Mouse (Mus musculus): ENCODE data around the gene Kctd21. TPM values are rescaled to one million over a fixed set of nuclear protein-coding genes. Genes with fewer than 3 reads are reported as not detected.

The Kctd21 gene
- total and polyA plus RNA-seq, 3 experiments, result 0.23 to 1.2 TPM; not detected in 1

GRCm38 (mm10) chr7:97344655-97345054 lies 12.5 kb downstream of the Kctd21 start:
- Histone ChIP-seq H3K27ac (ENCODE audit: control insufficient read depth, low read depth, low read length) (no peak overlapping the region), H3K36me3 (ENCODE audit: control insufficient read depth in 1 of 2, insufficient read depth in 2 of 2, low read length in 2 of 2) (peaks cover 0 to 19% of the 10 kb centered on the region in 2 experiments; a peak in 2 of 4 replicates), H3K27me3 (ENCODE audit: control insufficient read depth in 1 of 2, insufficient read depth in 2 of 2, low read length in 2 of 2) (no peaks in the 10 kb centered on the region), H3K4me3 (ENCODE audit: control insufficient read depth in 1 of 2, insufficient read depth in 1 of 2, low read depth in 2 of 2, low read length in 2 of 2) (no peak overlapping the region), H3K9me3 (replicated peaks; ENCODE audit: insufficient read depth, low read length) (no peaks in the 10 kb centered on the region), H3K4me1 (ENCODE audit: control insufficient read depth in 1 of 2, insufficient read depth in 2 of 2, low read length in 2 of 2) (peaks cover 11 to 30% of the 10 kb centered on the region in 2 experiments), H3K9ac (ENCODE audit: control insufficient read depth, low read depth, low read length, poor library complexity, severe bottlenecking) (no peak overlapping the region), H3K79me2 (ENCODE audit: control insufficient read depth, insufficient read depth, low read length, poor library complexity) (no peaks in the 10 kb centered on the region)
- no peak for TF ChIP-seq POLR2AphosphoS2 (IDR thresholded peaks at IDR 0.05; ENCODE audit: low read length)
- no peak for TF ChIP-seq HCFC1 (IDR thresholded peaks at IDR 0.05; ENCODE audit: low read depth, low read length)
- TF ChIP-seq EP300 (IDR thresholded peaks at IDR 0.05; ENCODE audit: low read depth in 1 of 2, low read length in 2 of 2), result no peak
- TF ChIP-seq TAL1 (IDR thresholded peaks at IDR 0.05; ENCODE audit: low read length), result no peak
- TF ChIP-seq RAD21 (IDR thresholded peaks at IDR 0.05; ENCODE audit: low read depth, low read length), result no peak
- TF ChIP-seq SMC3 (IDR thresholded peaks at IDR 0.05; ENCODE audit: low read depth, low read length), result no peak
- TF ChIP-seq SIN3A (IDR thresholded peaks at IDR 0.05; ENCODE audit: low read length), result no peak
- no peak for TF ChIP-seq POLR2AphosphoS5 (IDR thresholded peaks at IDR 0.05; ENCODE audit: borderline replicate concordance, low read depth, low read length)
- TF ChIP-seq ELF1 (IDR thresholded peaks at IDR 0.05; ENCODE audit: low read depth, low read length), result no peak
- no peak for TF ChIP-seq MYC (IDR thresholded peaks at IDR 0.05; ENCODE audit: low read depth, low read length)
- no peak for TF ChIP-seq MAX (IDR thresholded peaks at IDR 0.05; ENCODE audit: low read length)
- TF ChIP-seq GATA1 (IDR thresholded peaks at IDR 0.05; ENCODE audit: low read depth, low read length), result no peak
- TF ChIP-seq CHD2 (IDR thresholded peaks at IDR 0.05; ENCODE audit: low read length), result no peak
- no peak for TF ChIP-seq TBP (IDR thresholded peaks at IDR 0.05; ENCODE audit: low read depth, low read length)
- no peak for TF ChIP-seq UBTF (IDR thresholded peaks at IDR 0.05; ENCODE audit: borderline replicate concordance, insufficient read depth, low read depth, low read length)
- no peak for TF ChIP-seq E2F4 (IDR thresholded peaks at IDR 0.05; ENCODE audit: borderline replicate concordance, low read depth, low read length)
- TF ChIP-seq CHD1 (IDR thresholded peaks at IDR 0.05; ENCODE audit: low read depth, low read length), result no peak
- no peak for TF ChIP-seq ZNF384 (IDR thresholded peaks at IDR 0.05; ENCODE audit: low read depth, low read length)
- TF ChIP-seq MXI1 (IDR thresholded peaks at IDR 0.05; ENCODE audit: low read depth, low read length), result no peak
- no peak for DNase-seq (ENCODE audit: low read depth, low spot score)

- no peak for TF ChIP-seq KAT2A (conservative IDR thresholded peaks at IDR 0.05; ENCODE audit: low read depth, low read length)
- no peak for TF ChIP-seq CTCF (IDR thresholded peaks at IDR 0.05 in 2 of 3, conservative IDR thresholded peaks at IDR 0.05 in 1 of 3; ENCODE audit: control insufficient read depth in 1 of 3, insufficient read depth in 1 of 3, low read depth in 2 of 3, low read length in 3 of 3, poor library complexity in 1 of 3, severe bottlenecking in 1 of 3)
- TF ChIP-seq ZC3H11A (IDR thresholded peaks at IDR 0.05; ENCODE audit: low read depth, low read length), result no peak
- TF ChIP-seq MAZ (IDR thresholded peaks at IDR 0.05; ENCODE audit: low read depth, low read length), result no peak
- no peak for TF ChIP-seq TBP (IDR thresholded peaks at IDR 0.05; ENCODE audit: low read depth, low read length)
- no peak for TF ChIP-seq ELF1 (IDR thresholded peaks at IDR 0.05; ENCODE audit: low read depth, low read length)
- no peak for DNase-seq (ENCODE audit: low read depth, low spot score)
- Histone ChIP-seq H3K4me1 (ENCODE audit: control insufficient read depth in 1 of 2, insufficient read depth in 2 of 2, low read length in 2 of 2) (peaks cover 11 to 30% of the 10 kb centered on the region in 2 experiments), H3K36me3 (ENCODE audit: control insufficient read depth in 1 of 2, insufficient read depth in 2 of 2, low read length in 2 of 2) (peaks cover 0 to 19% of the 10 kb centered on the region in 2 experiments; a peak in 2 of 4 replicates), H3K27ac (ENCODE audit: control insufficient read depth, low read depth, low read length) (no peak overlapping the region), H3K4me3 (ENCODE audit: control insufficient read depth in 1 of 2, insufficient read depth in 1 of 2, low read depth in 2 of 2, low read length in 2 of 2) (no peak overlapping the region), H3K9ac (ENCODE audit: control insufficient read depth, low read depth, low read length, poor library complexity, severe bottlenecking) (no peak overlapping the region), H3K27me3 (ENCODE audit: control insufficient read depth in 1 of 2, insufficient read depth in 2 of 2, low read length in 2 of 2) (no peaks in the 10 kb centered on the region), H3K79me2 (ENCODE audit: control insufficient read depth, insufficient read depth, low read length, poor library complexity) (no peaks in the 10 kb centered on the region), H3K9me3 (replicated peaks; ENCODE audit: insufficient read depth, low read length) (no peaks in the 10 kb centered on the region)
Observed at GRCm38 (mm10) chr7:97345229-97345871, 13.2 kb downstream of the Kctd21 start.
